Mouse (Mus musculus): ENCODE measurements at regions not wholly inside any gene's neighbourhood (a gene's known extent, or its start where the extent isn't known, plus 50 kb on each side); places are given as distances from the start of the nearest gene placed in this dataset.
A peak's percentile ranks its signal among the peaks of the same experiment; 100 is the strongest.

DNA sequence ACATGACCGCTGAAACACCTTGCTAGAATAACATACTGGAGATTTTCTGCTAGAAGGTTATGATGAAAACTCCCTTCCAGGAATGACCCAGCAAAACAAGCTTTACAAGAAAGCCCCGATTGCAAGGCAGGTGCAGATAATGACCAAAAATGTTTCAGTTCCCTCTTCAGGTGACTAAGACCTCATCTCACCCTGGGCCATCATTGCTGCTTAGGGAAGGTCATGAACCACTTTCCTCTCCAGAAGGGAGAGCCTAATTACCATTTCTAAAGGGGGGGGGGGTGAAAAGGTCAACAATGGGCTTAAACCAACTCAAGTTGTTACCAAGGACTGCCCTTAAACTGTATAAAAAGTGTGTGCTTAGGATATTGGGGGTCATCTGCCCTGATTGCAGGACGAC, 59.8 kb upstream of the Speer4c start:
- DNase-seq, result no peak

DNA sequence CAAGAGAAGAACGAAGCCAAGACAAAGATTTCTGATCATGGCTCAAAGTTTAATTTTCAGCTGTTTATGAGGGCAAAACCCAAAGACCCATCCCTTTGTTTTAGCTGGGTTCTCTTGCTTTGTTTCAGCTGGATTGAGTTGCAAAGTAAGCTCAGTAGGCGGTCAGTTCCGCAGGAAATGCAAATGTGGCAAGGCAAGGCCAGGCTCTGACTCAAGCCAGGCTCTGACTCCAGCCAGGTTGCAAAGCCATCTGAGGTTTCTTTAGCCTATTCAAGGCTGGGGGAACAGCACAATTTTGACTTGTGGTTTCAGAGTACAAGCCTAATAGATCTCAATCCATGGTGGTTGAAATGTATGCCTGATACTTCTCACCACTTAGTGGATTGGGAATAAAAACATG, 60.5 kb upstream of the Speer4c start:
- DNase-seq, result no peak

- no peak for DNase-seq
Observed at GRCm38 (mm10) chr5:15776106-15776505, 62.0 kb upstream of the Speer4c start.

DNA sequence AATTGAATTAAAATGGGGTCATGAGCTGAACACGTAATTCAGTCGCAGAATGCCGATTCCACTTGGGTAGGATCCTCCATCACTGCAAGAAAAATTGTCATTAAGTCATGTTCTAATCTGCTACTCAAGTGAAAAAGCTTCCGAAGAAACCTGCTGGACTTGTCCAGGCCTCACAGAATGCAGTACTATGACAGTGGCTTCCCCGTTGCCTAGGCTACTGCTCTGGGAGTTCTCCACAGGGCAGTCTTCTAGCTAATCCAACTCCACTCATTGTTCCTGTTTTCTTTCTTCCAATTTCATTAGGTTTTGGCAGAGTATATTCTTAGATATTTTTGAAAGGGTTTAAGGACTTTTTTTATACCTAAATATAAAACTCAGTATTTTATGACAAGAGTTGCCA, 89.5 kb upstream of the Speer4c start:
- DNase-seq, result no peak

DNA sequence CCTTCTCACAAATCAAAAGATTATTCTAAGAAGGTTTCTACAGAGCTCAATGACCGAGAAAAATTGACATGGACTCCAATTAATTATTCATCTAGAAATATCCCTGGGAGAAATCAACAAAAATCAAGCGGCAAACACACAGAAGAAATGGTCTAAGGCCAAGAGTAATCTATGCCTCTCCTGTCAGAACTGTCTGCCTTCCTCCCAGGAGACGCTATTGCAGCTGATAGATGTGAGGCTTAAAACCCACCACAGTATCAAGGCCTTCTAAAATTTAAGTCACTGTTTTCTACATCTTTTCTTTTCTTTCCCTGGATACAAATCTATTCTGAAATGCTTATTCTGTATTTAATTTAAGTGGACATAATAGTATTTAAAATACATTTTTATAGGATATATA, 102.8 kb upstream of the Speer4c start:
- DNase-seq, result no peak

- DNase-seq, result no peak
Observed at GRCm38 (mm10) chr5:15817366-15817765, 103.3 kb upstream of the Speer4c start.

- DNase-seq, result no peak
Observed at GRCm38 (mm10) chr5:15822989-15823388, 108.9 kb upstream of the Speer4c start.

- no peak for DNase-seq
Observed at GRCm38 (mm10) chr5:15831527-15831926, 103.0 kb upstream of the Cacna2d1 start.

- DNase-seq, result no peak
Observed at GRCm38 (mm10) chr5:15832338-15832737, 102.2 kb upstream of the Cacna2d1 start.

- peak; percentile 59 for DNase-seq
Observed at GRCm38 (mm10) chr5:15838108-15838972, 96.2 kb upstream of the Cacna2d1 start.

DNA sequence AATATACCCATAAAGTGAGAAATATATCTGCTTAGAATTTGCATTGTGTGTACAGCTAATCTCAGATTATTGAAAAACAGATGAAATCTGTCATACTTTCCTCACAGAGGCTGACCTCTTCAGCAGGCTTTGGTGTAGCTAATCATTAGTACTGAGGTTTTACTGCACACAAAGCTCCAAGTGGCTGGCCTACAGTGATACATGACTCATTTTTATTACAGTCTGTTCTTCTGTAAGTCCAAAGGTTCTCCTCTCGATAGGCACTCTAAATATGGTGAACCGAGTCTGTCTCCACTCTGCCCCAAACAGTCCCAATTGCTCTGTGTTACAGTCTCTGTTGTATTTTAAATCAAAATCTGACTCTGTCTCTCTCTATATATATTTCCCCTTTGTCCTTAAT, 87.7 kb upstream of the Cacna2d1 start:
- no peak for DNase-seq

DNA sequence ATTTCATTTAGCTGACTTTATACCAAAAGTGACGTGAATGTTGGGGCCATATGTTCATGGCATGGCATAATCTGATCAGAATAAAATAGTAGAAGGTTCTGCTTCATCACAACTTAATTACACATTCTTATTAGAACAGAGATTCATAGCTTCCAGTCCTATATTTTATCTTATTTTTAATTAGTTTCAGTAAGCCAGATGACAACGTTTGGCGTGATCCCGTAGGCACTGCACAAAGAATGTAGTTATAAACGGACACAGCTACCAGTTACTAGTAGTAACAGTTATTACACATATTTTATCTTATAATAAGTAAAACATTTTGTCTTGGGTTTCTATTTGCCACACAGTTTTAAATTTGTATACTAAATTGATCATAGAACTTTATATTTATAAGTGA, 85.0 kb upstream of the Cacna2d1 start:
- DNase-seq, result no peak

DNA sequence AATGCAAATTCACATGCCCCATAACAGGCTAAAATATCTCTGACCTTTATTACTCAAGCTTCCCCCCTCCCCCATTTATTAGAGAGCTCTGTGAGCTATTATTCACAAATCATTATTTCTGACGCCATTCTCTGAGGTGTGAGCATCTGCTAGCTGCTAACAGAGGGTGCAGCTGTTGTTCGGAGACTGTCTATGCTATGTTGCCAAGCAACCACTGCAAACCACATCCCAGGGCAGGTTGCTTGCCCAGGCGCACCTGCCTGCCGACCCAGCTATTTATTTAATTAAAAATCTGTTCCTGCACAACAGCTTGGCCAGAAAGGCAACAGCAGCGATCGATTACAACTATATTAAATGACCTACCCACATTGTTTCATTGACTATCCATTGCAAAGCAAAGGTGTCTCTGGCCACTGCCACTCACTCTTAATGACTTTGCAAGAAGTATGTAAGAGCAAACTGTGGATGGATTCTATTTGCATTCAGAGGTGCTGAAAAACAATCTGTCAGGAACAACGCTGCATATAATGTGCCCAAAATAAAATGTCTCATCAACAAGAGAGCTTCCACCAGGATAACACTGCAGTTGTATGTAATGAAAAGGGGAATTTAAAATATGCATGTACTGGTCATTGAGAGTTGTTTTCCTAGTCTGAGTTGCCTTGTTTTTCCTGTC, 84.2 kb upstream of the Cacna2d1 start:
- no peak for DNase-seq

DNA sequence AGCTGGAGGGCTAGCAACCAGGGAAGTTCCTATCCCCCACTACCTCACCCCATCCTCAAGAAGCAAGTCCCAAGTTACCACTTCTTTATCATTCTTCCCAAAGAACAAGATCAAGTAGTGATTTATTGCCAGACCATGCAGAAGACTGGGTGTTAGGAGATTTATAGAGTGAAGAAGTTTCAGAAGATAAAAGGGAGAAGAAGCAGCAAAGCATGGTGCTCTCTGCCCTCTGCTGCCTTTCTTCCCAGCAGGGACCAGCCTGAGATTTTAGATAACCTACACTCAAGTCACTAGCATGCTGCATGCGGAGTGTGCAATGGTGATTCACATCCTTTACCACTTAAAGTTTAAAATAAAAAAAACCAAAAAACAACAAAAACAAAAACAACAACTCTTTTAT, 79.7 kb upstream of the Cacna2d1 start:
- no peak for DNase-seq

GRCm38 (mm10) chr5:15857034-15857433, 77.5 kb upstream of the Cacna2d1 start:
- no peak for DNase-seq

- DNase-seq, result no peak
Observed at GRCm38 (mm10) chr5:15874065-15874464, 60.4 kb upstream of the Cacna2d1 start.

DNA sequence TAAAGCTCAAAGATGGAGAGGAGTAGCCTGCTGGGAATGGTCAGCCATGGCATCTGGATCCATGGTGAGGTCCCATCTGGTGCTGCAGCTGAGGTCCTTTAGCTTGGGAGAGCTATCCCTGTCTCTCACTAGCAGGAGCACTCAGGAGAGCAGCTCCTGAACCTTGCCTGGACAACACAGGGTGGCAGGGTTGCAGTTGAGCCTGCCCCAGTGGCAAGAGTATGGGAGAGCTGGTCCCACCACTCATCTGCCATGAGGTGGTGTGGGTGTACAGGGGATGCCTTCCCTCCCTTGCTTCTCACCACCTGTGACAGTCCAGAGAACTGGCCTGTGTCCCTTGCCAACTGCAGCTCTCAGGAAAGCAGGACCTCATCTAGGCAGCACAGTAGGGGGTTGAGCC, 51.5 kb upstream of the Cacna2d1 start:
- no peak for DNase-seq

All from gastrocnemius, postnatal 10 days (tissue).